Mouse (Mus musculus) forebrain, postnatal 0 days (tissue): Measurements from ENCODE around the gene Cmtm8. TPM values are rescaled to one million over a fixed set of nuclear protein-coding genes. Genes with fewer than 3 reads are reported as not detected.

Experiments used
- ATAC-seq: fragments of 200-750 bp; cut with Nextera tagmentation; 2 replicates; pipeline ENCODE4 v1.8.0; 2017; ENCODE audit warnings: mild to moderate bottlenecking, moderate library complexity
- DNase-seq: peaks from one replicate; pipeline ENCODE4 v3.0.0-alpha.2; 2015
- H3K27ac ChIP-seq: fragments of 300-500 bp; sonication (generic); 2 replicates; pipeline ENCODE4 v1.5.1; 2014; ENCODE audit warnings: low read depth, mild to moderate bottlenecking, antibody characterized with exemption, low read length, moderate library complexity, mixed read lengths
- H3K27me3 ChIP-seq: fragments of 300-500 bp; sonication (generic); 2 replicates; pipeline ENCODE4 v1.6.1; 2014; ENCODE audit warnings: mild to moderate bottlenecking, low read length, mixed read lengths; ENCODE audit not compliant: insufficient read depth
- H3K36me3 ChIP-seq: fragments of 300-500 bp; sonication (generic); 2 replicates; pipeline ENCODE4 v1.6.1; 2014; ENCODE audit warnings: mild to moderate bottlenecking, moderate library complexity; ENCODE audit not compliant: insufficient read depth
- H3K4me1 ChIP-seq: fragments of 300-500 bp; sonication (generic); 2 replicates; pipeline ENCODE4 v1.6.1; 2014; ENCODE audit warnings: antibody characterized with exemption; ENCODE audit not compliant: insufficient read depth
- H3K4me2 ChIP-seq: fragments of 300-500 bp; sonication (generic); 2 replicates; pipeline ENCODE4 v1.6.1; 2014; ENCODE audit warnings: low read depth, mild to moderate bottlenecking, moderate library complexity
- H3K4me3 ChIP-seq: fragments of 300-500 bp; sonication (generic); 2 replicates; pipeline ENCODE4 v1.5.1; 2014; ENCODE audit warnings: low read depth, low read length, mixed read lengths
- H3K9ac ChIP-seq: fragments of 300-500 bp; sonication (generic); 2 replicates; pipeline ENCODE4 v1.6.1; 2014; ENCODE audit warnings: mild to moderate bottlenecking
- H3K9me3 ChIP-seq: fragments of 300-500 bp; sonication (generic); 2 replicates; pipeline ENCODE4 v1.6.1; 2016; ENCODE audit warnings: low read length
- CTCF ChIP-seq: sonication (generic); IDR thresholded peaks from 2 replicates; pipeline ENCODE4 v1.5.1; 2016; ENCODE audit warnings: antibody characterized with exemption, control low read depth, low read depth
- WGBS: fragments of 180-500 bp; shearing (Covaris S2); extraction: QIAGEN DNeasy Blood & Tissue Kit; methylation state at CpG from one replicate; pipeline ENCODE4 v1.1.7; 2014; 5-methylcytosine and 5-hydroxymethylcytosine counted together
- polyA plus RNA-seq: library from polyadenylated mRNA; unstranded; fragments of >200 nt; fragmentation: Nextera tagmentation; extraction: Ambion mirVana; gene quantifications from 2 replicates; pipeline ENCODE4 v1.2.1, GENCODE M21; 2015
- total RNA-seq: library from RNA; depleted of rRNA; stranded (reverse); fragments of >200 nt; gene quantifications from 2 replicates; pipeline ENCODE4 v1.2.3, GENCODE M21; 2014

Gene Cmtm8
- total and polyA plus RNA-seq, 2 experiments from 2014 or later: 2.1 to 6.2 TPM

DNA sequence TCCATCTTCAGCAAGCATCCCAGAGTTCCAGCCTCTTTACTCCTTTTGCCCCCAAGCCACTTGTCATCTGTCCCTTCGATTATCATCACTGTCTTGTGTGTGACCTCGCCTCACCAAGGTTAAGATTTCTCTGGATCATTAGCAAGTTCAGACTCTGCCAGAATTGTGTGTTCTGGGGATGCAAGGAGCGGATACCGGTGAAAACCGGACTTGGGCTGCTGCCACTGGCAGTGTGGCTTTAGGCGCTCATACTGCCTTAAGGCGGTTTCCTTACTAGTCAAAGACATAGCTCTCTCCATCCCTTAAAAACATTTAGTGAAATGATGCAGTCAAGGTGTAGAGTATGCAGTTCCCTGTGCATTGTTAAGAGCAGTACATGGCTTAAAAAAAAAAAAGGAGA, 65.1 kb downstream of the Cmtm8 start:
- DNase-seq (no peak), ATAC-seq (no peak)
- no peak for TF ChIP-seq CTCF
- Histone ChIP-seq H3K9ac (no peak overlapping the region), H3K4me2 (no peak overlapping the region), H3K9me3 (no peaks in the 10 kb centered on the region), H3K27ac (no peak overlapping the region), H3K4me3 (no peak overlapping the region), H3K4me1 (0 out of 2 replicates have a peak, but pooled peaks cover 4% of the 10 kb centered on the region), H3K27me3 (peaks cover 3% of the 10 kb centered on the region; the same call in 1 of the 2 replicates), H3K36me3 (no peaks in the 10 kb centered on the region)
- WGBS: 90% methylated on average over 7 of the region's 7 CpGs

DNA sequence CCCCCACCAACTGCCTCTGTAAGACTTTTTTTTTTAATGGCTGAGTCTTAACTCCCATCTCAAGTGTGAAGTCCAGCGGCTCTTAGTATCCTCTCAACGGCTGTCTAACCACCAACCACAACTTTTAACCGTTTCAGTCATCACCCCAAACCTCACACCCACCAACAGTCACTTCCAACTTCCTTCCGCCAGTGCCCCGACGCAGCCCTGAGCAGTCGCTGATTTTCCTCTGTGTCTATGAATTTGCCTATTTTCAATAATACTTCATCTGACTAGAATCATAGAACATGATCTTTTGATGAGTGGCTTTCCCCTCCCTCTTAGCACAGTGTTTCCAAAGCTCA, 65.9 kb downstream of the Cmtm8 start:
- H3K27ac ChIP-seq: no peak overlapping the region
- no peak overlapping the region for H3K4me2 ChIP-seq
- no peaks in the 10 kb centered on the region for H3K9me3 ChIP-seq
- peaks cover 3% of the 10 kb centered on the region; the same call in 1 of the 2 replicates for H3K27me3 ChIP-seq
- no peak for ATAC-seq
- 0 out of 2 replicates have a peak, but pooled peaks cover 4% of the 10 kb centered on the region for H3K4me1 ChIP-seq
- H3K9ac ChIP-seq: no peak overlapping the region
- no peak overlapping the region for H3K4me3 ChIP-seq
- no peak for TF ChIP-seq CTCF
- 87% methylated on average over 7 of the region's 7 CpGs for WGBS
- DNase-seq: no peak
- H3K36me3 ChIP-seq: no peaks in the 10 kb centered on the region

DNA sequence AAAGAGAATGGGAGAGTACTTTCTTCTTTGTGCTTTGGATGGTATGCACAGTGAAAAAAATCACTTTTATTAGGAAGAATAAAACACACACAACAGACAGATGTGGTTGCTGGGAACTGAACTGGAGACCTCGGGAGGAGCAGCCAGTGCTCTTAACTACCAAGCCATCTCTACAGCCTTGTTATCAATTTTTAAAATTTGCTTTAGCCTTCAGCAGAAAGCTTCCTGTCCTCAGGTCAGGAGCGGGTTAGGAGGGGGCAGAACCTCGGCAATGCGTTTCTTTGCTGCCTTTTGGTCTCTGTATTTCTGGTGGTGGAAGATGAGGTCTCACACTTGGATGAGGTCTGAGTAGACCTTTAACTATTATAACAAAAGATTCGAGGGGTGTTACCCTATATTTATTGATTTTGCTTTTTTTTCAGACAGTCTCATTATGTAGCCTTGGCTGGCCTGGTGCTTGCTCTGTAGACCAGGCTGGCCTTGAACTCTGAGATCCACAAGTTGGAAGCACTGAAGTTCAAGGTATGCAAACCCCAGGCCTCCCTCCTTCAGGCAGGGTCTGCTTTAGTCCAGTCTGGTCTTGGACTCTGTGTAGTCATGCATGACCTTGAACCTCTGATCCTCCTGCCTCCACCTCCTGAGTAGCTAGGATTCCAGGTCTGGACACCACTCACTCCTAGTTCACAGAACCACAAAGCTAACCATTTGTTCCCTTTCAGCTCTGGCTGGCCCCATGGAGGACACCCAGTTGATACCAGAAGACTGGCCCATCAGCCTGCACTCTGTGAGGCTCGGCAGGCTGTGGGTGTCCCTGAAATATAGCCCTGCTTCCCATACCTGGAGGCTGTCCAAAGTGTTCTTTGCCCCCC, 66.5 kb downstream of the Cmtm8 start:
- no peak for TF ChIP-seq CTCF
- Histone ChIP-seq H3K27ac (no peak overlapping the region), H3K4me3 (no peak overlapping the region), H3K4me1 (0 out of 2 replicates have a peak, but pooled peaks cover 4% of the 10 kb centered on the region), H3K36me3 (no peaks in the 10 kb centered on the region), H3K9me3 (no peaks in the 10 kb centered on the region), H3K4me2 (no peak overlapping the region), H3K9ac (no peak overlapping the region), H3K27me3 (peaks cover 3% of the 10 kb centered on the region; the same call in 1 of the 2 replicates)
- WGBS: 88% methylated on average over 6 of the region's 6 CpGs
- ATAC-seq (no peak), DNase-seq (no peak)

DNA sequence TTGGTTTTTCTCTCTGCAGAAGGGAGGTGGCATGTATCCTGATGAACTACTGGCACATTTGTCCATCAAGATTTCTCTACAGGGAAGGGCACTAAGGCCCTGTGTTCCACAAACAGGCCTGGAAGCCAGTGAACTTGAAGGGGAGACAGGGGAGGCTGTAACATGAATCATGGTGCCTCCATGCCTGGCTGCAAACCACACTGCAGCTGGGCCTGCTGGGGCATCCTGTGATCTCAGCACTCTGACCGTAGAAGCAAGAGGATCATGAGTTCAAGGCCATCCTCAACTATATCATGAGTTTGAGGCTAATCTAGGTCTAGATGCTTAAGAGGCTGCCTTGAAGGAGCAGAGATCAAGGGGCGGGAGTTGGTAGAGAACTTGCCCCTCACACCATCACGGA, 67.6 kb downstream of the Cmtm8 start:
- H3K27me3 ChIP-seq: peaks cover 3% of the 10 kb centered on the region; the same call in 1 of the 2 replicates
- WGBS: 94% methylated on average over 3 of the region's 3 CpGs
- TF ChIP-seq CTCF: no peak
- ATAC-seq: no peak
- H3K36me3 ChIP-seq: no peaks in the 10 kb centered on the region
- no peaks in the 10 kb centered on the region for H3K9me3 ChIP-seq
- no peak overlapping the region for H3K4me2 ChIP-seq
- H3K4me1 ChIP-seq: no peaks in the 10 kb centered on the region
- DNase-seq: no peak
- no peak overlapping the region for H3K4me3 ChIP-seq
- no peak overlapping the region for H3K9ac ChIP-seq
- H3K27ac ChIP-seq: no peak overlapping the region

DNA sequence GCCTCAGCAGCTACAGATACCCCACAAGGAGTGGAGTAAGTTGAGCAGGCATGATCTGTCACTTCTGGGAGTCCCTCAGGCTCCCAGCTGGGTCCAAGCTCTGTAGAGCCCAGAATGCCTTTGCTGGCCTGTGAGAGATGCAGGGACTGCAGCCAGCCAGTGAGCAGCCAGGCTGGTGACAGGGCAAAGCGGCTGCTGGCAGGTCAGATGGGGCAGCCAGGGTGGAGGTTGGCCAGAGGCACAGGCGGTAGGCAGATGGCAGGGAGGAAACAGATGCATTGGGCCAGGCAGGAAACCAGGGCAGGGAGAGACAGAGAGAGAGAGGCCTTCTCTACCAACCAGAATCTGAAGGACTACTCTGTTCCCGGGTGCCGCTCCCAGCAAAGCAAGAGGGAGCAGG, 68.7 kb downstream of the Cmtm8 start:
- ATAC-seq (peak; percentile 67), DNase-seq (no peak)

DNA sequence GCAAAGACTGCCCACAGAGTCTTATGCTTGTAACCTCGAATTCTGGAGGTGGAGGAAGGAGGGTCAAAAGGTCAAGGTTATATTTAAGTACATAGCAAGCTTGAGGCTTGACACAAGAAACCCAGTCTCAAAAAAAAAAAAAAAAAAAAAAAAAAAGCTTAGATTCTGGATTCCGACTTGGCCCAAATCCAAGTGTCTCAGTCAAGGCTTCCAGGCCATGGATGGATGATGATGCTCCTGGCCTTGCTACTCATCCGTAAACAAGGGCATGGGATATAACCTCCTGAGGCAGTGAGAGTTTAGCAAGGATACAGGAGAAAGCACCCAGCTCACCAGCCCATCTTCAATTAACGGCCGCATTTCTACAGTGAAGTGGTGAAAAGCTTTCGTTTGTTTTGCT, 69.3 kb downstream of the Cmtm8 start:
- no peaks in the 10 kb centered on the region for H3K4me1 ChIP-seq
- DNase-seq (no peak), ATAC-seq (no peak)
- no peaks in the 10 kb centered on the region for H3K36me3 ChIP-seq
- H3K4me3 ChIP-seq: no peak overlapping the region
- 88% methylated on average over 6 of the region's 6 CpGs for WGBS
- no peak overlapping the region for H3K4me2 ChIP-seq
- H3K9ac ChIP-seq: no peak overlapping the region
- H3K9me3 ChIP-seq: no peaks in the 10 kb centered on the region
- H3K27me3 ChIP-seq: no peaks in the 10 kb centered on the region
- H3K27ac ChIP-seq: no peak overlapping the region
- TF ChIP-seq CTCF: no peak

More for the DNA sequence above, 68.7 kb downstream of the Cmtm8 start:
- 61% methylated on average over 4 of the region's 4 CpGs for WGBS
- Histone ChIP-seq H3K4me3 (no peak overlapping the region), H3K27ac (no peak overlapping the region), H3K4me1 (no peaks in the 10 kb centered on the region), H3K4me2 (no peak overlapping the region), H3K9ac (no peak overlapping the region), H3K9me3 (no peaks in the 10 kb centered on the region), H3K36me3 (no peaks in the 10 kb centered on the region), H3K27me3 (no peaks in the 10 kb centered on the region)
- no peak for TF ChIP-seq CTCF

DNA sequence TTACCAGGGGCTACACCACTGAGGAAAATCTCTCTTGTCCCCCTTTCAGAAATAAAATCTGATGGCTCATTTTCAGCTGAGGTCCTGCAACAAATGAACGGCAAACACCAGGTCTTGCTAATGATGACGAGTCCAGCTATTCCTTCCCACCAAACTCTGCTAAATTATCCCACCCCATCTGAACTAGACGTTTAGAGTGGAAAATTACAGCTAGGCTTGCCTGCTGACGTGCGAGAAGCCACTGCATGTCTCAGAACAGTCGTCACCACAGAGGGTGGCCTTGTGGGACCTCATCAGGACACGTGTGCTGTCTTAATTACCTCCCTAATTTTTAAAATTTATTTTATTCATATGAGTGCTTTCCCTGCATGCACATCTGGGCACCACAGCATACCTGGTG, 72.4 kb downstream of the Cmtm8 start:
- WGBS: 87% methylated on average over 7 of the region's 7 CpGs
- Histone ChIP-seq H3K27me3 (no peaks in the 10 kb centered on the region), H3K4me1 (no peaks in the 10 kb centered on the region), H3K27ac (no peak overlapping the region), H3K9ac (no peak overlapping the region), H3K4me2 (no peak overlapping the region), H3K36me3 (no peaks in the 10 kb centered on the region), H3K9me3 (no peaks in the 10 kb centered on the region), H3K4me3 (no peak overlapping the region)
- DNase-seq (no peak), ATAC-seq (no peak)
- no peak for TF ChIP-seq CTCF
